Mouse (Mus musculus) kidney, adult 2 months (tissue): ENCODE data around the gene Ccin.

Experiments used
- CTCF ChIP-seq: fragments of 200-500 bp; conservative IDR thresholded peaks from 2 replicates; pipeline ENCODE4 v1.5.1; 2011; ENCODE audit warnings: low read depth, mild to moderate bottlenecking, control low read depth, low read length, moderate library complexity, mixed read lengths; ENCODE audit not compliant: insufficient read depth, insufficient read length
- POLR2A ChIP-seq: fragments of 200-500 bp; IDR thresholded peaks from one replicate; pipeline ENCODE4 v1.6.1; 2011; ENCODE audit warnings: low read depth, low read length, control low read depth

DNA sequence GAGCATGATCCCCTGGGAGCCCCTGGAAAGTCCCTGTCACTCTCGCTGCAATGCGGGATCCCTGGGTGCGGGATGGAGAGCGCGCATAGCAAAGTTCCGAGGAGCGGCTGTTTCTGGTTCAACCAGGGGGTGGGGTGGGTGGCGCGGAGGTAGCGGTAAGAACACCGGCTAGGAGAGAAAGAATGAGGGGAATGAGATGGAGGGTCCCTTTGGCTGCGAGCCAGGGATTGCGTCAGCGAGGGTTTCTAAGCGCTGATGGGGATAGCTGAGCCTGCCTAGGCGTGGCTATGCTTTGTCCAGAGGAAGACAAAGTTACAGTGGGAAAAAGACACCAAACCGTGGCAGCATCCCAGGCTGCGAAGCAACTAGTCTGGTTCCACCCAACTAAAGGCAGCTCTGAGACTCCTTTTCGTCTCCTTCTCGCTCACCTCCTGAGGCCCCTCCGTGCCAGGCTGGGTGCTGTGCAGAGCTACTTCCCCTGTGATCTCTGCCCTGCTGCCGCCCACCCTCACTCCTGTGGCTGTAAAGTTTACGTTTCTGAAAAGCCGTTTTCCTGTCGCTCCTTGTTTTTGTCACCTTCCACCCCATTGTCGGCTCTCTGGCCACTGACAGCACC is 25.3 kb upstream of the Ccin start:
- no peak for TF ChIP-seq CTCF
- no peak for TF ChIP-seq POLR2A
